Mouse (Mus musculus): ENCODE measurements at regions not wholly inside any gene's neighbourhood (a gene's known extent, or its start where the extent isn't known, plus 50 kb on each side); places are given as distances from the start of the nearest gene placed in this dataset.
A peak's percentile ranks its signal among the peaks of the same experiment; 100 is the strongest.

DNA sequence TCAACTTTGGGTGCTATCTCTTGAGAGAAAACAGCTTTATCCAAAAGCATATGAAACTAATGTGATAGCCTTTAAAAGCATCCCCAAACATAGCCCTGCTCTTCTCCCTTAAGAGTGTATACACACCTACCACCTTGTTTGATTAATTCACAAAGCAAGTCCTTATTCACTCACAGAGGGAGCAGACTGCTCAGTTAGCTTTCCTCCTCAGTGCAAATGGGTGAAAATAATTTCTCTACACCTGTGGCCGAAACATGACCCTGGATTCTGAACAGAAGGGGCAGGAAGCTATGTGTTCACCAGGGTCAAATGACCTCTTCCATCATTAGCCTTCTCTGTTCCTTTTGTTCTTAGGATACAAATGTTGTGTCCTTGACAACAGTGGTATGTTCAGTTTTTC lies 181.2 kb upstream of the Camk1g start:
- DNase-seq, result no peak

DNA sequence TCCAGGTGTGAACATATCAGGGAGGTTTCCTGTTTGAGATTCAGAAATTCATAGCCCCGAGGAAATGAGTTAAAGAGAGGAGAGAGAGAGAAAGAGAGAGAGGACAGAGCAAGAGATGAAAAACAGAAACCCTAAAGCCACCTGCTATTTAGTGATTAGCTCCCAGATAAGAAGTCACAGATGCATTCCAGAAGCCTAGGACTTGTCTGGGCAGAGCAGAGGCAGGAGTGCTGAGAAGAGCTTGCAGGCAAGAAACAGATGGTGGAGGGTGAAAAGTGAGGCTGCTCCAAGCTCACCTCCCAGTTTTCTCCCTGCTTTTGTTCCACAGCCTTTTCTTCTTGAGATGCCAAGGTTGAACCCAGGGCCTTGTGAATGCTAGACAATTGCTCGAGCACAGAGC lies 180.7 kb upstream of the Camk1g start:
- no peak for DNase-seq

DNA sequence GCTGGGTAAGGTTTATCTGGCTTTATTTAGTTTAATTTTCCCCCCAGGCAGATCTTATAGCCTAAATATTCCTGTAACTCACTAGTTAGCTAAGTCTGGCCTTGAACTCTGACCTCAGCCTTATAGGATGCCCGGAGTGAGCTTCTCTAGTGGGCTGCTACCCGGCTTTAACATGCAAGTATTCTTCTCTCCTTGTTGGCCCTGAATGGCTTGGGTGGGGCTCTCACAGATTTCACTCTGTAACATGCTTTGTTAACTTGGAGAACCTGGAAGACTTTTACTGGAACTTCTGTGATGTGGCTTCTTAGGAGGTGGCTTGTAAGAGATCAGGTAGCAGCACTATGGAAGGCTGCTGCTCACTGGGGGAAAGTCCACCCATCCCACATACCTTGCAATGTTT lies 177.3 kb upstream of the Camk1g start:
- DNase-seq, result no peak

DNA sequence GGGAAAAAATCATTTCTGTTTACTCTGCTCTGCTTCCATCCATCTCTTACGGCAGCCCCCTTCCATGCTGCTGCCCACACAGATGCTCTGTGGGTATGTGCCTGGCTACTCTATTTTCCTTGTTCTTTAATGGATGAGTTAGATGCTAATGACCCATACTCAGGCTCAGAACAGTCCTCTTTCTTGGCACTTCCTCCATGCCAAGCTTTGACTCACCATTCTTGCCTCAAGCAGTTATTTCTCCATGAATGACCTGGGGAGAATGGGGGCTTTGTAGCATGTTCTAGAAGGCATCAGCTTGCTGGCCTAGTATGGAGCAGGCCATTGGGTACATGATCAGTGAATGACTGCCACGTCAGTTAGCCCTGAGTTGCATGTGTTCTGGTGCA lies 175.9 kb upstream of the Camk1g start:
- DNase-seq, result no peak

DNA sequence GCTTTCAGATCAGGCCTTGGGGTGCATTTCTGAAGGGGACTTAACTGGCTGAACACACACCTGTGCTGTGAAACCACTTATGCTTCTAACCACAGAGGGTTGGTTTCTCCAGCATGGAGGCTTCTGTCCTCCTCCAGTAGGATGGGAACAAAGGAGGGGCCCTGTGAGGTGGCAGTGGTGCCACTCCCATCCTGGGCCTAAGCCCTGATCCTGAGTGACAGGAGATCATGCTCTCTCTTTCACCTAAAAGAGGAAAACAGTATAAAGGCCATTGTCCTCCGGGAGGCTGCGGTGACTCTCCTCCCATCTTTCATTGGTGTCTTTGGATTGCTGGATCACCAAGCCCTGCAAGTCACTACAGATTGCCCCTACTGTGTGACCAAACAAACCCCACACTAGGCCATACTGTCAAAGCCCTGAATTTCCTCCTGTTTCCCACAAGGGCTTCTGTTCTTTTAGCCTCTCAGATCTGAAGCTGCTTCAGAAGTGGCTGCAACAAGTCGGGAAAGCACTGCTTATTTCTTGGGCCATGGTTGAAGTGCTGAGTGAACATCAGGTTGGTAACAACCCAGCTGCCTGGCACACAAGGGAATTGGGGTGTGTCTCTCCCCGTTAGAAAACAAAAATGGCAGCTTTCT lies 175.4 kb upstream of the Camk1g start:
- DNase-seq, result no peak

DNA sequence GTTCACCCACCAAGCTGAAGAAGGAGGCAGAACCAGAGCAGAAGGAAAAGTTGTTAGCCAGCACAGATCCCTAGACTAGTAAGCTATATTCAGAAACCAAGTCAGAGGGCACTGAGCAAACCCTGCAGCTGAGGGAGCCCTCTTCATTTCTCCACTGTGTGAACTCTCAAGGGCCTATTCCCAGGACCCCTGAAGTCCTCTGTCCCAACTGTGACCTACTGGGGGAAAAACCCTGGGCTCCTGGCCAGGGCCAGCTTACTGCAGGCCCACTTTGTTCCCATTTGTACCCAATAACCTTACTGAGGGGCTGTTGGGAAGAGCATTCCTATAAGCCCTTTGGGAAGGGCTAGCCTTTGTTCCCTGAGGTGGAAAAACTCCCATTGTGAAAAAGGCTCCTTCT lies 174.7 kb upstream of the Camk1g start:
- DNase-seq, result no peak

DNA sequence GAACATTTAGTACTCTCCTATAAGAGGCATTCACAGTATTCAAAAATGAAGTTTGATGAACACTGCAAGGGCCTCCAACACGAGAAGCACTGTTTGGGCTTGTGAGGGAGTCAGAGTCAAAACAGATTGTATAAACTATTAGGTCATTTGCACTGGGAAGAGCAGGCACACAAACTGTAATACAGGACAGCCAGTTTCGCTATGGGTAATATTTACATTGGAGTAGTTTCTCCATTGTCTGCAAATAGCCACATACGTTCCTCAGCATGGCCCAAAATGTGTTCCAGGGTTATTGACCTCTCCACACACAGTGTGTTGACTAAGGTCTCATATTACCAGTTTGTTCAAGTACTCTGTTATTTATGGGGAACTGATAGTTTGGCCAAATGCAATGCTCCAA lies 173.7 kb upstream of the Camk1g start:
- no peak for DNase-seq

DNA sequence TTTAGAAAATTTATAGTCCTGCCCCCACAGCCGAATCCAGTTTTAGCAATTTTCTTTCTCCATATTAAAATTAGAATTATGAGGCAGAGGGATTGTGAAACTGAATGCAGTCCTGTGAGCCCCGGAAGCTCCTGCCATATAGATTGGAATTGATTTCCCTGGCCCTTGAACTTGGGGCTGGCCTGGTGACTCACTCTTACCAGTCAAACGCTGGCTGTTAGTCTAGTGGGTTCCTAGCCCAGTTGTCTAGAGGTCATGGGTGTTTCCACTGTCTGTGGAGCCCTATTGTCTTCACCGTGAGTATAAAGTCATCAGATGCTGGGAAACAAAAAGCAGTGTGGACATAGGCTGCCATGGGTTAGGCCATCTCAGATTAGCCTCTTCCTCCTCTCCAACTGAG lies 173.2 kb upstream of the Camk1g start:
- DNase-seq, result no peak

DNA sequence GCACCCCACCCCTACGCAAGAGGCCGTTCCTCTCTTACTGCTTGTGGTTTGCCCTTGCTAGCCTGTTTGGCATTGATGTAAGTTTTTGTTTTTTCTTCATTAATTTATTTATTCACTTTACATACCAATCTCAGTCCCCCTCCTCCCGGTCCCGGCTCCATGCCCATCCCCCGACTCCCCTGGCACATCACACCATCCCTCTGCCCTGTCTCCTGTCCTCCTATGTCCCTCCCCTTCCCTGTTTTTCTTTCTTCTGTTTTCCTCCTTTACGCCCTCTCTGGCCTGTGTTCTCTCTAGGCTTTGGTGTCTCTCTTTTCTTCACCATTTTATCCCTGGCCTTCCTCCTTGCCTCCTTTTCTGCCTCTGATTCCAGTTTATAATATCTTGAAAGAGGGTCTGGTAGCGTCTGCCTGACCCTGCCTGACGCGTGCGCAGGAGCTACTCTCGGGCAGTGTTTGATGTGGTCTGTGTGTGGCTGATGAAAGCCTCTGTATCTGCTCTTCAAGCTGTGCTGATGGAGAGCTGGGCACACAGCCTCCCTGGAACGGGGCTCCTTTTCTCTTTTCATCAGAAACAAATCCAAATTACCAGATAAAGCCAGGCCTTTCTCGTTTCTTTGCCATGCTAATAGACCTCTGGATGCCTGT lies 172.0 kb upstream of the Camk1g start:
- DNase-seq, result no peak

DNA sequence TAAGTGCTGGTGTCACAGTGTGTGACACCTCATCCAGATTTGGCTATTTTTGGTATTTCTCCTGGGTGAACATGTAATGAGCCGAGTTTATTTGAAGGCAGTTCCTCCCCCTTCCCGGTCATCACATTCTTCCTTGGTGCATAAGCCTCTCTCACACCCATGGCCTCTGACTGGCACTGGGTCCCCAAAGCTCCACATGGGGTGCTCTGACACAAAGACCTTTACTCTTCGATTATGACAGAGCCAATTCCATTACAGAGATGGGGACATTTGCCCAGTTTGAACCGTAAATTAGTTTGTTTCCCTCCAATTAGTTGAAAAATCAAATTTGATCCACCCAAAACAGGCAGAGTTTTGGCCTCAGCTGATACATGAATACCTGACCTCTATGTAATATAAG lies 171.2 kb upstream of the Camk1g start:
- no peak for DNase-seq

DNA sequence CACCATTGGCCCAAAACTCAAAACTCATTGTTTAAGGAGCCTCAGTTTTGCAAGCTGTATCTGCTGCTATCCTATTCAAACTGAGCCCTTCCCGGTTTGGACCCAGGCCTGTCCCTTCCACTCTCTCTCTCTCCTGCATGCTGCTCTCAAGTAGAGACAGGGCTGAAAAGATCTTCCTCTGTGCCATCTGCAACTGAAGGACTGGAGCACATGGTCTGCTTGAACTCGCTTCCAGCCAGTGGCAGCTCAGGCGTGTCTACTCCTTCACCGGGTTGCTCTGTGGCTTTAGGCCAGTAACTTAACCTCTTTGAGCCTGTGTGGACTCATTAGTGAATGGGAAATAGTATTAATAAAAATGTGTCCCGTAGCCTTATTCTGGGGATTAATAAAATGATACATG lies 170.4 kb upstream of the Camk1g start:
- no peak for DNase-seq

DNA sequence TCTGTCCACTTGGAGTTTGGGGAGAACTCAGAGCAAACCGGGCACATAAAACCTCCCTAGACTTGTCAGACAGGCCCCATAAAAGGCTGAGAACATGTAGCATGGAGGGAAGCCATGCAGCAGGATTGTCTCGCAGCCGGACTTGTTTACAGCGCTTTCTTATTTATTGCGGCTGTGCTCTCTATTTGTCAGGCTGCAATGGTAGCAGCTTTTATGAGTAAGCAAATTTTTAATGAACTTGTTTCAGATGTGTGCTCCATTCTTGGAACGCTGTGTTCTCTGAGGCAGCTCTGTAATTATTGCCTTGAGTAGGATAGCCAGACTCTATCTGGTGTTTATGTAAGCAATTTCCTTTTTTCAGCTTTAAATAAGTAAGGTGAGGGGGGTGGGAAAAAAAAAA lies 169.2 kb upstream of the Camk1g start:
- DNase-seq, result peak; percentile 15

DNA sequence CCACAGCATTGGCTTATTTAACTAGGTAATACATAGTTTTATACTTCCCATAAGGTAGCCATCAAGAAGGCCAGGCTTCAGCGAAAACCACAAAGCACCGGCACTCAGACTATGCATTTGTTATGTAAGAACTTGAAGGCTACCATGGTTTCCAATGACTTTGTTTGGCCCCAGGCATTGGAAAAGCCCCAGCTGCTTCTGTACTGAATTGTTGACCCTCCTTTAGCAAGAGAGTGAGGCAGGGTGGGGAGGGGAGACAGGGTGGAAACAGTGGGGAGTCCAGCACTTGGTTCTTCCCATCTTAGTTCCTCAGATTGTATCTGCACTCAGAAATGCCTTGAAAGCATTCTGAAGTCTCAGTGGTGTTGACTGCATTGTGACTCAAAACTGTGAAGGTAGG lies 168.3 kb upstream of the Camk1g start:
- no peak for DNase-seq

DNA sequence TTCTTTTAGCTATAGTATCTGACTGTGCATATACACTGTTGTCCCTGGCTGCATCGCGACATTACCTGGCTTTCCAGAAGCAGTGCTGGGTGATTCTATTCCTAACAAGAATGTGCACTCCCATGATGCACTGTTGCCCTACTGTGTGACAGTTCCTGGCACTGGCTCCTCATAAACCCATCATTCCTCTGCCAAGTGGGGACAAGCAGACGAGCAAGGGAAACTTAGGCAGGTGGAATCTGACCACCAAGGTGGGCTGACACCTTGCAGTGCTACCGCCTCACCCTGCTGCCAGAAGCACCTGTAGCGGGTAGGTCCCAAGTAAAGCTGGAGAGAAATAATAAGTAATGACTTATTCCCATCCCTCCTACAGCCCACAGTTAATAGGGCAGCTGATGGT lies 167.5 kb upstream of the Camk1g start:
- no peak for DNase-seq

DNA sequence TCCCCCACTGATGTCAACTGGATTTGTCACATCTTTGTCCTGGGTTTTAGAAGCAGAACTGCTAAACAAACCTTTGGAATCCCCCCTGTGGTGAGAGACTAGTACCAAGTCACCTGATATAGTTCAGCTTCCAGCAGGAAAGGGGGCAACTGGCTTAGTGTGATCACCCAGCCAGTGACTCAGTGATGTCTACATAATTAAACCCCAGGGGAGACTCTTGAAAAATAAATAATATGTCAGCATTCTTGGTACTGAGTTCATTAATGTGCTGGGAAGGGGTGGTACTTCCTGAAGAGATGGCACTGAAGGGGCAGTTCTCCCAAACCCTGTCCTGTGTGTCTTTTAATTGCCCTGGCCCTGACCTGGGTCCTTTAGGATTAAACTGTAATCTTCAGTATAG lies 166.5 kb upstream of the Camk1g start:
- DNase-seq, result no peak

DNA sequence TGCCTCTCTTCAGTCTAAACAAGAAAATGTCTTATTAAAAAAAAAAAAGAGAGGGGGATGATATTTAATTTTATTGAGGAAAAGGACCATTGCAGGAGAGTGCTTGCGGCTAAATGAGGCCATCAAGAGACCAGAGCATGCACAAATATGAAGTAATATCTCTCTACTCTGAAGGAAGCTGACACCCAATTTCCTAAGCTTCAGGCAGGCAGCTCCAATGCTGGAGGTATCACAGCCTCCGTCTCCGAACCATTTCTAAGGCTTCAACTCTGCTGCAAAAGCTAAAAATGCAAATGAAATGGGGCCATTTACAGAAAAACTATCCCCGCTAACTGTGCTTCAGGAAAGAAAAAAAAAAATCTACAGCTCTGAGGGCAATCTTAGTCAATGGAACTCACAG lies 164.4 kb upstream of the Camk1g start:
- DNase-seq, result no peak

DNA sequence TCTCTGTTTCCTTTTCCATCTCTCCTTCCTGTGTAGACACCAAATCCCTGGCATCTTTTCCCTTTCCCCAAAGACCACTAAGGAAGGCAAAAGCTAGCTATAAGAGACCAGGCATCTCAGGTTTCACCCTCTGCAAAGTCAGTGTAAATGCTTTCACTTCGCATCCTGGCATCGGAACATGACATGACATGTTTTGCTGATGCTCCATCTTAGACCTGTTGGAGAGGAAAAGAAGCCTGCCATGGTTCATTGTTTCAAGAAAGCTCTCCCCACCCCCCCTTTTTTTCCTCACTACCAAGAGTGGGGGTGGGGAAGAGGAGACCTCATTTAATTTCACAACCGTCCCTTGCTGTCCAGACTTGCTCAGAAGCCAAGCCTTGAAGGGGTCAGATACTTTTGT lies 156.4 kb upstream of the Camk1g start:
- no peak for DNase-seq

DNA sequence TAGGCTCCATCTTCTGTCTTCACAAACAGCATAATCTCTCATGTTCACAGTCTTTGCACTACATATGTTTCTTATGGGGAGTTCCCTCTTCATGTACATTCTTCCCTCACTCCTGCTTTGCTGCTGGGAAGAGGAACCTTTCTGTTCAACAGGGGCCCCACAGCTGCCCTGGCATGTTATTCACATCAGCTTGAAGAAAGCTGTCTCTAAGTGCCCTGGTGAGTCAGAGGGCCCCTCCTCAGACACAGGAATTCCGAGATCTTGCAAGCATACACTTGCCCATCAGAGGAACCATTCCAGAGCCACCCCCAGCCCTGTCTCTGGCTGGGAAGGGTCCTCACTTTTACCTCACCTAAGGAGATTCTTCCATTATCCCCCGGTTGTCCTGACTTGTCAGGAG lies 151.9 kb upstream of the Camk1g start:
- no peak for DNase-seq

DNA sequence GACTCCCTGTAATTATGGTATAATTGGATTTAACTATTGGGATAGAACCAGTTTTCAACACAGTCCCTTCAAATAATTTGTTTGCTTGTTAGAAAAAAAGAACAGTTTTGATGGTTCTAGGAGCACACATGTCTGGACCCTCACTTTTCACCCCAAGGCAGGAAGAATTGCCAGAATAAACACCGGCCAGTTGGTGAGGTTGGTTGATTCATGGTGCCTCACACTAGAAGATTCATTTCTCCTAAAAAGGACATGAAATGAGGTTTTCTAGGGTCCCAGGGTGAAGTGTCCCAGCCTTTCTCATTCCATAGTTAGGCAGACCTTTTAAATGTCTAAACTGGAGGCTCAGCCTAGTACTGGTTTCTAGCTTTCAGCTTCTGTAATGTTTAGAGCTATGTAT lies 148.7 kb upstream of the Camk1g start:
- no peak for DNase-seq

DNA sequence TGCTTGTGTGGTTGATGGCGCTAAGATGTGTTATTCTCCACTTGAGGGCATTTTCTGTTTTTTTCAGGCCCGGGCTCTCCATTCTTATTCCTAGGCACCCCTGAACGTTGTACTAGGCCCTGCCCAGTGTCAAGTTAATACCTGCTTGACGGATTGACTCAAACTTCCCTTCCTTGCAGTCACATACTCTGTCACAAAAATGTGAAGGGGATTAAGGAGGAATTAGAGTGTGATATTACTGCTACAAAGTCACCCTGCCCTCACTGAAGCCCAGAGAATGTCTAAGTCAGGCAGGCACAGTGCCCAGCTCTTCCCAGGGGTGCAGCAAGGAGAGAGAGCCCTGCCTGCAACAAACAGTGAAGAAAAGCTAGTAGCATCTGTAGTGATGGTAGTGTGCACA lies 147.9 kb upstream of the Camk1g start:
- DNase-seq, result no peak

DNA sequence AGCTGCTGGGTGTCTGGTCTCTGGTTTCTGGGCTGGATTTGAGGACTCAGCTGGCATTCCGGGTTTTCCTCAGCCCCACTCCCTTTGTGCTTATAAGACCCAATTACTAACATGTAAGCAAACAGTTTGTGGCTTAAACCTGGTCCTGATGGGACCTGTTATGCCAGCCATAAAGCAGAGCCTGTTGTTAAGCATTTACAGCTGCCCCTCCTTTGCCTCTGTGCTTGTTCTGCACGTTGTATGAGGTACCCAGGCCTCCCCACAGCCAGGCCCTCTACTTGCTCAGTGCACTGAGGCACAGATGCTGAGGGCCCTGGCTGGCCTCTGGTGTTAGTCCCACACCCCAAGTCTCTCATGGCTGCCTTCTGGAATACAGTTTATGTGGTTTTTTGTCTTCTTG lies 147.2 kb upstream of the Camk1g start:
- no peak for DNase-seq

DNA sequence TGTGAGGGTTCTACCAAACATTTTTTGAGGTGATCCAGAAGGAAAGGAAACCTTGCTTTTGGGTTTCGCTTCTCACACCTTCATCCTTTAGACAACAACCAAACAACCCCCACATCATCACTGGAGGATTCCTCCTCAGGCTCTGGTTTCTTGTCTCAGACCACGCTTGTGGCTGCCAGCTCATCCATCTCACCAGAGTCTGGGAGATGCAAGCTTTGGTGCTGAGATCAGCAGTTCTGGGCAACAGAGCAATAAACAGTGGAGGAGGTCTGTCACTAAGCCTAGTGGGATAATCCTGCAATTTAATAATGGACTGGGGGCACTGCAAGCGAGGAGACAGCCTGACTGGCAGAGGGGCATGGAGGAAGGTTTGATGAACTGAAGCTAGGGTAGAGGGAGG lies 146.3 kb upstream of the Camk1g start:
- DNase-seq, result no peak

DNA sequence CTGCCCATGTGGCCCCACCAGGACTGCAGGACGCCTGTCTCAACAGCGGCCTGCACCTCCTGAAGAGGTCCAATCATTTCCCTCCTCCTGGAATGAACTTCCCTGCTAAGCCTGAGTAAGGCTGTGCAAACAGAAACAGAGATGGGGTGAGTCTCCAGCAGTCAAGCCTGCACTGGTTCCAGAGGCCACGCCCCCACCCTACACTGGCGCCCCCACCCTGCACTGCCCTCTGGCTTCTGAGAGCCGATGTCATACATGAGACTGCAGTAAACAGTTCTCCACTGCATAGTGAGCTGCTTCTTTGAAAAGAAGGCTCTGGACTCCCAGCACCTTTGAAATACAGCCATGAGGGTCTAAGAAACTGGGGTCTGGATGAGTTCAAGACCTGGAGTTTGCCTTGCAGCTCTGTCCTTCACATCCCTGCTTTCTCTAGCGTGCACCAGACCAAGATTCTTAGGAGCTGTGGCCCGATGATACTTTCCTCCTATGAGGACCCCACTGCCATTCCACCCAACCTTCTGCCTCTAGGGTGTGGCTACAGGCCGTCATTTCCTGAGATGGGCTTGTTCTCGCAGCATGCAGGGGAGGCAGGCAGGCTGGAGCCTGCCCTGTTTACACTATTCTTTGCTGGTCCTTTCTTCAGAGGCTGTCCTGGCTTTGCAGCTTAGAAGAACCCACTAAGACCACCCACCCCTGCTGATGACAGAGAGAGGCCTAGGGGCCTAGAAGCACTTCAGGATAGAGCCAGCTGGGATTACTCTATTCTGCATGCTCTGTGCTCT lies 144.0 kb upstream of the Camk1g start:
- DNase-seq, result no peak

DNA sequence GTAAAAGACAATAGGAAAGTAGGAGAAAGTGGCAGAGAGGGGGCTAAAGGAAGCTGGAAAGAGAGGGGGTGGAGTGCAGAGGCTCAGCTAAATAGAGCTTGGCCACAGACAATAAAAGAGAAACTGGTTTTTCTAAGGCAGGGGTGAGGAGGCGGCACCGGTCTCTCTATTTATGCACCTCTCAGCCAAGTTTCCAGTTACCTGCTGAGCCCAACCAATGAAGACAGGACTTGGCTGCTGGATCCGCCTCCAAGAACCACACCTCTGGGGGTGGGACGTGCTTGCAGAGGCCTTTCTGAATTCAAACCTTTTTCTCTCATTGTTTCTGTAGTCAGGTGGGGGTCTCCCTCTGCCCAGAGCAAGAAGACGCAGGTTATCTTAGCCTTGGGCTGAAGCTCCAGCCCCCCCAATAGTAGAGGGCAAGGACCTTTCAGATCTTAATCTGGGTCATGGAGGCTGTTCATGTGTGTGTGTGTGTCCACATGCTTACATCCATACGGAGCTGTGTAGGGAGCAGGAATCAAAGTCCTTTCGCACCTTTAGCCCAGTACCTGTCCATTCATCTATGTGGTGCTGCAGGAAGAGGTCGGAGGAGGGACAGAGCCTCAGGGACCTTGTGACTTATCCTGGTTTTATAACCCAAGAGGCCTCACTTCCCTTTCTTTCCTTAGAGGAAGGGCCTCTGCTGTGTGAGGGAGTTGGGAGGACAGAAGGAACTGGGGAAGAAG lies 140.1 kb upstream of the Camk1g start:
- no peak for DNase-seq

All from layer of hippocampus, adult 9-11 months (tissue).